Mouse (Mus musculus): Measurements from ENCODE around the gene Ttc5. TPM values are rescaled to one million over a fixed set of nuclear protein-coding genes. Genes with fewer than 3 reads are reported as not detected.

Ttc5 gene
- polyA plus RNA-seq (2017; shearing (Covaris generic)): 67.1 TPM

DNA sequence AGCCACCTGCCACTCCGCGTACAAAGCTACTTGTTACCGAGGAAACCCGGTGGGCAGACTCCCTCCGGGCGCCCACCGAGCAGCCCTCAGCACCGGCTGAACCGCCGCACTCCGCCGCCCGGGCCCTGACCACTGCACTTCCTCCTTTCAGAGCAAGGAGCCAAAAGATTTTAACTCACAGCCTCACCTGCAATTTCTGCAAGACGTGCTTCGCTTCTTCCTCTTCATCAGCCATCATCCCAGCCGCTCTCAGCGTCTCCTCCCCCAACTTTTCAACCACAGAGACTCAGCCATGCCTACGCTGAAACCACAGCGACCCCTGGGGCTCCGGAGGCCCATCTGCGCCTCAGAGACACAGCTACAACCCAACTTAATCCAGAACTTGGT, at the start of gene Ttc5:
Gene Ttc5, minus strand, starts transcription at position 269 of the 387 bp plus-strand sequence.

GRCm38 (mm10) chr14:50807487-50808072, 22.3 kb upstream of the Ttc5 start, which contains the start of the genes Ccnb1ip1 and Parp2:
TSS of gene Ccnb1ip1 (minus strand) at chr14:50807732.
TSS of gene Parp2 (plus strand) at chr14:50807841.

DNA sequence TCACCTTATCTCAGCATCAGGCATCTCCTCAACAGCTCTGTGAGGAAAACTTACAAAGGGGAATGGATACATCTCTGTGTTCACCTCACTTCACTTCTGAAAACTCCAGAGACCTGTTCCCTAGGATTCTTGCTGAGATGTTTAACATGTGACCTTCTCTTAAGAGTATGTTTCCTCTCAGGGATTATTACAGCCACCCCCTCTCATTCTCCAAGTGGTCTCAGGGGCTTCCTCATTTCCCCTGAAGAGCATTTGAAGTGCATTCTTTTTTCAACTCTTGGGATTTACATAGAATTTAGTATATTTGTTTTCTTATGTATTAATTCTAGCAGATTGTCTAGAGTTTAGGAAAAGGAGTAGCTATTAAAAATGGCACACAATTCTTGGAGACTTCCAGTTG, 40.3 kb downstream of the Ttc5 start, which contains the start of gene Olfr749:
Gene Olfr749, minus strand, starts transcription at position 101 of the 400 bp plus-strand sequence.

Other genes with a start within 250 kb of the Ttc5 start
- gene Olfr744, start 170.6 kb downstream of the Ttc5 start, polyA plus RNA-seq (2017; shearing (Covaris generic)): not detected
- not detected for gene Olfr745, start 146.1 kb downstream of the Ttc5 start, polyA plus RNA-seq (2017; shearing (Covaris generic))
- not detected for gene Olfr746, start 138.4 kb downstream of the Ttc5 start, polyA plus RNA-seq (2017; shearing (Covaris generic))
- not detected for gene Olfr747, start 92.3 kb downstream of the Ttc5 start, polyA plus RNA-seq (2017; shearing (Covaris generic))
- 0.14 TPM for gene Olfr748, start 78.1 kb downstream of the Ttc5 start, polyA plus RNA-seq (2017; shearing (Covaris generic))
- 0.37 TPM for gene Olfr749, start 40.4 kb downstream of the Ttc5 start, polyA plus RNA-seq (2017; shearing (Covaris generic))
- gene Ccnb1ip1, start 22.2 kb upstream of the Ttc5 start, polyA plus RNA-seq (2017; shearing (Covaris generic)): not detected
- 49.1 TPM for gene Parp2, start 22.3 kb upstream of the Ttc5 start, polyA plus RNA-seq (2017; shearing (Covaris generic))
- 12.7 TPM for gene Tep1, start 85.0 kb upstream of the Ttc5 start, polyA plus RNA-seq (2017; shearing (Covaris generic))
- 0.15 TPM for gene Klhl33, start 112.0 kb upstream of the Ttc5 start, polyA plus RNA-seq (2017; shearing (Covaris generic))
- 86.7 TPM for gene Osgep, start 139.4 kb upstream of the Ttc5 start, polyA plus RNA-seq (2017; shearing (Covaris generic))
- 33.7 TPM for gene Apex1, start 139.4 kb upstream of the Ttc5 start, polyA plus RNA-seq (2017; shearing (Covaris generic))
- gene Pip4p1, start 145.3 kb upstream of the Ttc5 start, polyA plus RNA-seq (2017; shearing (Covaris generic)): 126 TPM
- gene Pnp, start 145.6 kb upstream of the Ttc5 start, polyA plus RNA-seq (2017; shearing (Covaris generic)): 34.9 TPM
- gene Gm49342, start 159.0 kb upstream of the Ttc5 start, polyA plus RNA-seq (2017; shearing (Covaris generic)): not detected
- gene Pnp2, start 170.5 kb upstream of the Ttc5 start, polyA plus RNA-seq (2017; shearing (Covaris generic)): not detected
- not detected for gene Rnase10, start 222.2 kb upstream of the Ttc5 start, polyA plus RNA-seq (2017; shearing (Covaris generic))